Mouse (Mus musculus) CD4-positive naive resting alpha-beta T cell, adult 76 days (primary cell): ENCODE measurements around the gene Gm17334. TPM values are rescaled to one million over a fixed set of nuclear protein-coding genes. Genes with fewer than 3 reads are reported as not detected.

Experiments used
- total RNA-seq: library from RNA; stranded (reverse); gene quantifications from one replicate; pipeline ENCODE4 v1.2.4, GENCODE M21; 2023

Gene Gm17334
- total RNA-seq = 2.0 TPM

GRCm38 (mm10) chr11:53773087-53773486 lies at the start of gene Gm17334:
Gm17334 (minus strand) TSS chr11:53773187.

DNA sequence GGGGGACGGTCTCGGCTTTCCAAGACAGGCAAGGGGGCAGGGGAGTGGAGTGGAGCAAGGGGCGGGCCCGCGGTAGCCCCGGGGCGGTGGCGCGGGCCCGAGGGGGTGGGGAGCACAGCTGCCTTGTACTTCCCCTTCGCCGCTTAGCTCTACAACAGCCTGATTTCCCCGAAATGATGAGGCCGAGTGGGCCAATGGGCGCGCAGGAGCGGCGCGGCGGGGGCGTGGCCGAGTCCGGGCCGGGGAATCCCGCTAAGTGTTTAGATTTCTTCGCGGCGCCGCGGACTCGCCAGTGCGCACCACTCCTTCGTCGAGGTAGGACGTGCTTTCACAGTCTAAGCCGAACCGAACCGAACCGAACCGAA lies 3.2 kb downstream of the Gm17334 start, which contains the start of gene Irf1:
Irf1 (plus strand) TSS at position 255 of the 365 bp plus-strand sequence.

Other genes with a start within 250 kb of the Gm17334 start
- gene Kif3a, start 205.8 kb downstream of the Gm17334 start, total RNA-seq = 6.3 TPM
- gene Il4, start 154.5 kb downstream of the Gm17334 start, total RNA-seq = not detected
- gene Il13, start 138.5 kb downstream of the Gm17334 start, total RNA-seq = not detected
- gene Rad50, start 65.9 kb downstream of the Gm17334 start, total RNA-seq = 21.0 TPM
- gene Il5, start 52.4 kb downstream of the Gm17334 start, total RNA-seq = not detected
- 300 TPM for gene Irf1, start 3.2 kb downstream of the Gm17334 start, total RNA-seq
- gene Gm12216, start 86.1 kb upstream of the Gm17334 start, total RNA-seq = 18.5 TPM
- 18.7 TPM for gene Slc22a5, start 118.5 kb upstream of the Gm17334 start, total RNA-seq
- 0.73 TPM for gene Slc22a21, start 207.1 kb upstream of the Gm17334 start, total RNA-seq